Mouse (Mus musculus) mammary gland, adult 2 months (tissue): Measurements from ENCODE around the gene Sprr2a1. TPM values are rescaled to one million over a fixed set of nuclear protein-coding genes. Genes with fewer than 3 reads are reported as not detected.

ENCODE experiments used
- polyA plus RNA-seq: library from polyadenylated mRNA; depleted of rRNA; stranded (reverse); fragments of >200 nt; gene quantifications from 2 replicates; pipeline ENCODE4 v1.2.3, GENCODE M21; 2012; ENCODE audit warnings: low replicate concordance; rRNA removed

Sprr2a1 gene
- polyA plus RNA-seq, result 0.07 TPM in 1 of 2 replicates, not detected in the other

GRCm38 (mm10) chr3:92215569-92215968, at the start of gene Sprr2a1, which contains the start of gene Sprr2a2:
Gene Sprr2a1 (plus strand): TSS chr3:92215799.
Gene Sprr2a2 (plus strand): TSS chr3:92215920.

Other genes starting within 250 kb of the Sprr2a1 start
- gene Pglyrp3, start 201.2 kb upstream of the Sprr2a1 start, polyA plus RNA-seq, result 0.10 TPM in 1 of 2 replicates, not detected in the other
- 1.9 and 4.7 TPM in 2 replicates for gene Lor, start 132.7 kb upstream of the Sprr2a1 start, polyA plus RNA-seq
- not detected in 2 replicates for gene Prr9, start 91.9 kb upstream of the Sprr2a1 start, polyA plus RNA-seq
- not detected in 2 replicates for gene Lelp1, start 73.1 kb upstream of the Sprr2a1 start, polyA plus RNA-seq
- 6.9 and 7.0 TPM in 2 replicates for gene Sprr2a2, start 121 bp downstream of the Sprr2a1 start, polyA plus RNA-seq
- gene Sprr2a3, start 69.6 kb downstream of the Sprr2a1 start, polyA plus RNA-seq, result 0.43 and 0.94 TPM in 2 replicates
- gene Sprr2b, start 100.8 kb downstream of the Sprr2a1 start, polyA plus RNA-seq, result not detected in 2 replicates
- gene Sprr2d, start 123.3 kb downstream of the Sprr2a1 start, polyA plus RNA-seq, result not detected in 2 replicates
- not detected in 2 replicates for gene Sprr2e, start 136.3 kb downstream of the Sprr2a1 start, polyA plus RNA-seq
- not detected in 2 replicates for gene Sprr2f, start 149.4 kb downstream of the Sprr2a1 start, polyA plus RNA-seq
- not detected in 2 replicates for gene Sprr2h, start 169.9 kb downstream of the Sprr2a1 start, polyA plus RNA-seq
- gene Sprr2i, start 192.2 kb downstream of the Sprr2a1 start, polyA plus RNA-seq, result not detected in 2 replicates
- gene Sprr2j-ps, start 202.3 kb downstream of the Sprr2a1 start, polyA plus RNA-seq, result not detected in 2 replicates
- 13.6 and 17.5 TPM in 2 replicates for gene Gm9774, start 213.6 kb downstream of the Sprr2a1 start, polyA plus RNA-seq
- gene Sprr2k, start 216.8 kb downstream of the Sprr2a1 start, polyA plus RNA-seq, result not detected in 2 replicates
- not detected in 2 replicates for gene Sprr1b, start 223.0 kb downstream of the Sprr2a1 start, polyA plus RNA-seq
- not detected in 2 replicates for gene Sprr3, start 242.9 kb downstream of the Sprr2a1 start, polyA plus RNA-seq